Mouse (Mus musculus) liver, embryonic 15.5 days (tissue): Measurements from ENCODE around the gene Itpk1. TPM values are rescaled to one million over a fixed set of nuclear protein-coding genes. Genes with fewer than 3 reads are reported as not detected.
"Not testable (repeated sequence)": the region's sequence is repeated elsewhere in the genome, so short reads cannot be mapped to it uniquely, and the experiment has no call there.

Source experiments
- ATAC-seq: fragments of 200-750 bp; cut with Nextera tagmentation; 2 replicates; pipeline ENCODE4 v1.8.0; 2017; ENCODE audit warnings: moderate number of reproducible peaks, mild to moderate bottlenecking, moderate library complexity; ENCODE audit not compliant: insufficient read depth
- H3K27ac ChIP-seq: fragments of 300-500 bp; sonication (generic); replicated peaks from 2 replicates; pipeline ENCODE4 v1.5.1; 2015; ENCODE audit warnings: mild to moderate bottlenecking, inconsistent platforms
- H3K27me3 ChIP-seq: fragments of 300-500 bp; sonication (generic); 2 replicates; pipeline ENCODE4 v1.6.1; 2015; ENCODE audit warnings: mild to moderate bottlenecking, inconsistent platforms
- H3K36me3 ChIP-seq: fragments of 300-500 bp; sonication (generic); replicated peaks from 2 replicates; pipeline ENCODE4 v1.6.1; 2015; ENCODE audit warnings: moderate library complexity, mild to moderate bottlenecking, inconsistent platforms
- H3K4me1 ChIP-seq: fragments of 300-500 bp; sonication (generic); replicated peaks from 2 replicates; pipeline ENCODE4 v1.6.1; 2015; ENCODE audit warnings: inconsistent platforms
- H3K4me2 ChIP-seq: fragments of 300-500 bp; sonication (generic); 2 replicates; pipeline ENCODE4 v1.6.1; 2015; ENCODE audit warnings: moderate library complexity, mild to moderate bottlenecking, inconsistent platforms
- H3K4me3 ChIP-seq: fragments of 300-500 bp; sonication (generic); replicated peaks from 2 replicates; pipeline ENCODE4 v1.5.1; 2015; ENCODE audit warnings: mild to moderate bottlenecking, inconsistent platforms
- H3K9ac ChIP-seq: fragments of 300-500 bp; sonication (generic); 2 replicates; pipeline ENCODE4 v1.6.1; 2015; ENCODE audit warnings: moderate library complexity, mild to moderate bottlenecking, inconsistent platforms
- H3K9me3 ChIP-seq: fragments of 300-500 bp; sonication (generic); replicated peaks from 2 replicates; pipeline ENCODE4 v1.6.1; 2016; ENCODE audit warnings: inconsistent platforms
- WGBS: fragments of 180-500 bp; shearing (Covaris S2); methylation state at CpG from one replicate; pipeline ENCODE4 v1.1.7; 2015; ENCODE audit warnings: mixed read lengths; ENCODE audit not compliant: insufficient replicate concordance; 5-methylcytosine and 5-hydroxymethylcytosine counted together
- polyA plus RNA-seq: library from polyadenylated mRNA; unstranded; fragments of >200 nt; fragmentation: Nextera tagmentation; extraction: Ambion mirVana; gene quantifications from 2 replicates; pipeline ENCODE4 v1.2.1, GENCODE M21; 2015

Gene Itpk1
- polyA plus RNA-seq, 1 experiment from 2014 or later: 4.0 TPM

DNA sequence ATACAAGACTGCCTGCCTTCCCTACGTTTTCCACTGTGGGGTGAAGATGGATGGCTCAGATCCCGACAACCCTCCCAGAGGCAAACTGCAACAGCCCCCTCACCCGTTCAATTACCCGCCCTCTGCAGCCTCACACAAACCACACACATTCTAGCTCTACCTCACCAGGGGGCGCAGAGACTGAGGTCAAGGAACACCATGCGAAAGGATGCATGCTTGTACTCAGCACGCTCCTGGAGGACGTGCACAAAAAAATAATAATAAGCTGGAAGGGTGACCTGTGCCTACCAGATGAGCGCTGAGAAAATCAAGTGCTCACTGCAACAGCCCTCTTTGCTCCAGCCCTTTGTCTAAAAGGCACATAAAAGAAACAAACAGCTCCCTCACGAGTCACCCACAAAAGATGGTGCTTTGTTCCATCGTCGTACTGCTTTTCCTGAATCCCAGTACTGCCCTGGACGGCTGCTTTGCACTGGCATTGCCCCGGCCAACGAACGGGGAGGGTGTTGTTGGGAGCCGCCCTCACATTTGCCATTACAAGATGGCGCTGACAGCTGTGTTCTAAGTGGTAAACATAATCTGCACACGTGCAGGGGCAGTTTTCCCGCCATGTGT is 70.2 kb downstream of the Itpk1 start:
- no peak overlapping the region for H3K4me2 ChIP-seq
- H3K9me3 ChIP-seq: no peaks in the 10 kb centered on the region
- H3K4me3 ChIP-seq: no peak overlapping the region
- WGBS: 72% methylated on average over 20 of the region's 20 CpGs
- ATAC-seq: no peak
- no peak overlapping the region for H3K27ac ChIP-seq
- H3K4me1 ChIP-seq: no peaks in the 10 kb centered on the region; the same call in 1 of the 2 replicates
- H3K36me3 ChIP-seq: no peaks in the 10 kb centered on the region
- H3K9ac ChIP-seq: no peak overlapping the region
- H3K27me3 ChIP-seq: no peaks in the 10 kb centered on the region

DNA sequence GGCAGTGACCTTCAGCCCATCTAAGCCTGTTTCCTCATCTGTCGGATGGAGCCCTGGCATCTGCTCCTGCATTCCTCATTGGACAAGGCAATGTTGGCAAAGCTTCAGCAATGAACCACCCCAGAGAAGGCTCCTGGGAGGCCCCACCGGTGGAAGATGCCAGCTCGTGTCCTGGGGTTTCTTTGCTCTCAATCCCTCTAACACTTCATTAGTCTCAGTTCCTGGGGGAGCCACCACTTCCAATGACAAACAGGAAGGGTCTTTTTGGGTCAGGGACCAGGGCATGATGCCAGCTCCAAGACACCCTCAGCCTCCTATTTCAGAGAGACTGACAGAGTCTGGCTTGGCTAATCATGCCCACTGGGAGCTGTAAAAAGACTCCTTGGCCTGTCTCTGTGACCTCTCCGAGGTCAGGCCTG is 71.6 kb downstream of the Itpk1 start:
- H3K4me3 ChIP-seq: no peak overlapping the region
- no peaks in the 10 kb centered on the region for H3K27me3 ChIP-seq
- peaks cover 2% of the 10 kb centered on the region for H3K4me1 ChIP-seq
- ATAC-seq: no peak
- no peaks in the 10 kb centered on the region for H3K9me3 ChIP-seq
- no peak overlapping the region for H3K27ac ChIP-seq
- H3K4me2 ChIP-seq: no peak overlapping the region
- no peak overlapping the region for H3K9ac ChIP-seq
- WGBS: 62% methylated on average over 4 of the region's 4 CpGs
- no peaks in the 10 kb centered on the region for H3K36me3 ChIP-seq

- Histone ChIP-seq H3K4me3 (no peak overlapping the region), H3K27ac (no peak overlapping the region), H3K27me3 (no peaks in the 10 kb centered on the region), H3K36me3 (no peaks in the 10 kb centered on the region), H3K9ac (no peak overlapping the region), H3K4me2 (no peak overlapping the region), H3K9me3 (no peaks in the 10 kb centered on the region), H3K4me1 (peaks cover 10% of the 10 kb centered on the region)
- 41% methylated on average over 8 of the region's 8 CpGs for WGBS
- 0 out of 2 replicates have a peak, but pooled peaks have one; percentile 28 for ATAC-seq
Observed at GRCm38 (mm10) chr12:102631690-102632089, 73.0 kb downstream of the Itpk1 start.

DNA sequence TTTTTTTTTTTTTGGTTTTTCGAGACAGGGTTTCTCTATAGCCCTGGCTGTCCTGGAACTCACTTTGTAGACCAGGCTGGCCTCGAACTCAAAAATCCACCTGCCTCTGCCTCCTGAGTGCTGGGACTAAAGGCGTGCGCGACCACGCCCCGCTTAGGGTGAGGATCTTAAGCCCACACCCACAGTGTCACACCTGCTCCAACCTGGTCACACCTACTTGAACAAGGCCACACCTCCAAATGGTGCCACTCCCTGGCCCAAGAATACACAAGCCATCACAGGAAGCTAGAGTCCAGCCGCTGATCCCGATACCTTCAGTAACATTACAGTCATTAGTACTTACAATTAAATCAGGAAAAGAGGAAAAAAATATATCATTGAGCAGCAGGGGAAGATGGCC is 74.3 kb downstream of the Itpk1 start:
- not testable (repeated sequence) for H3K4me2 ChIP-seq, H3K4me3 ChIP-seq, H3K36me3 ChIP-seq, H3K9me3 ChIP-seq, H3K27ac ChIP-seq, H3K9ac ChIP-seq, ATAC-seq, H3K27me3 ChIP-seq
- peaks cover 10% of the 10 kb centered on the region for H3K4me1 ChIP-seq
- WGBS: 85% methylated on average over 9 of the region's 9 CpGs

GRCm38 (mm10) chr12:102628221-102628620 is 76.5 kb downstream of the Itpk1 start:
- no peak for ATAC-seq
- Histone ChIP-seq H3K9ac (no peak overlapping the region), H3K9me3 (no peaks in the 10 kb centered on the region), H3K4me1 (peaks cover 10% of the 10 kb centered on the region), H3K27me3 (no peaks in the 10 kb centered on the region), H3K4me3 (no peak overlapping the region), H3K4me2 (no peak overlapping the region), H3K36me3 (no peaks in the 10 kb centered on the region), H3K27ac (no peak overlapping the region)
- WGBS: 49% methylated on average over 9 of the region's 9 CpGs

DNA sequence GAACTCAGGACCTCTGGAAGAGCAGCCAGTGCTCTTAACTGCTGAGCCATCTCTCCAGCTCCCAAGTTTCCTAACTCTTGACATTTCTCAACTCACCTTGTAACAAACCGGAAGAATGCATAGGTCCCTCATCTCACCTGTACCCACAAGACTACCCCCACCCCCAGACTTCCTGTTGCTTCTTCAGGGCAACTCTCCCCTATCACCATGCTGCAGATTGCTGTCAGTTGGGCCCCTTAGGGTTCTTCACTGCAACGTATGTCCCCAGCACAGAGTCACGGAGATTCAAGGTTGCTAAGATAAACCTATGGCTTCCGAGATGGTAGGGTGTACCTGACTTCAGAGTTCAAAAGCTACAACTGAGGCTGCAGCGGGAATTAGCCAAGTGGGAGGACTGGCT is 77.2 kb downstream of the Itpk1 start:
- Histone ChIP-seq H3K4me2 (no peak overlapping the region), H3K9ac (no peak overlapping the region), H3K36me3 (no peaks in the 10 kb centered on the region), H3K9me3 (no peaks in the 10 kb centered on the region), H3K27ac (no peak overlapping the region), H3K4me3 (no peak overlapping the region), H3K27me3 (no peaks in the 10 kb centered on the region), H3K4me1 (peaks cover 10% of the 10 kb centered on the region)
- 30% methylated on average over 5 of the region's 5 CpGs for WGBS
- ATAC-seq: no peak

DNA sequence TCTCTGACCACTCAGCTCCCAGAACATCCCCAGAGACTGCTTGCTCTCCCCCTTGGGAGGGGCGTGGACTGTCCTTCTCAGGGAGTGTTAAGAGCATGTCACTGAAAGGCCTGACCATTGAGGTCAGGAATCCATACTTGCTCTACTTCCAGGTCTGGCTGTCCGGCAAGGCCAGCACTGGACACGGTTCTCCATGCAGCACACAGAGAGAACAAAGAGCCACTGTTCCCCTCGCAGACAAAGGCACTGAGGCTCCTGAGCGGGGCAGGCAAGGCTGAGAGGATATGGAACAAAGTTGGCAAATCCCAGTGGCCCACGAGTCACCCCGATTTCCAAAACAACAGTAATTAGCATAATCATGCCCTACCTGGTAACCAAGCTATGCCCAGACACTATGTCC is 77.9 kb downstream of the Itpk1 start:
- H3K36me3 ChIP-seq: no peaks in the 10 kb centered on the region
- ATAC-seq: no peak
- H3K27me3 ChIP-seq: no peaks in the 10 kb centered on the region

DNA sequence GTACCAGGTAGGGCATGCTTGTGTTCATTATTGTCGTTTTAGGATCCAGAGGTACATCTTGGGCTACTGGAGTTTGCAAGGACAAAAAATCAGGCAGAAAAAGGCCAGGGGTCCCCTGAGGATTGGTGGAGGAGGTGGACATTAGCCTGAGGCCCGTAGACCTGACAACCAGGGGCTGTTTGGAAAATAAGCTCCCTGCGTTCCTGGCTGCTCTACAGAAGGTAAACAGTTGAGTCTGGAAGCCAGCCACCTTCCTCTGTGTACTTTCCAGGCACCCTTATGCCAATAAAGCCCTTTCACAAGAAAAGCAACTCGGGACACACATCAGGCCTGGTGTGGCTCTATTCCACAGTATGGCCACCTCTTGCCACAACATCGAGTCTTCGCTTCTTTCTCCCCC is 79.0 kb downstream of the Itpk1 start:
- no peaks in the 10 kb centered on the region for H3K27me3 ChIP-seq
- peaks cover 10% of the 10 kb centered on the region for H3K4me1 ChIP-seq
- no peak overlapping the region for H3K27ac ChIP-seq
- 64% methylated on average over 6 of the region's 6 CpGs for WGBS
- peak; percentile 40 for ATAC-seq
- H3K9me3 ChIP-seq: no peaks in the 10 kb centered on the region
- H3K9ac ChIP-seq: no peak overlapping the region
- no peaks in the 10 kb centered on the region for H3K36me3 ChIP-seq
- no peak overlapping the region for H3K4me2 ChIP-seq
- H3K4me3 ChIP-seq: no peak overlapping the region

More for the DNA sequence above, 77.9 kb downstream of the Itpk1 start:
- Histone ChIP-seq H3K27ac (no peak overlapping the region), H3K4me3 (no peak overlapping the region), H3K9me3 (no peaks in the 10 kb centered on the region), H3K4me1 (peaks cover 10% of the 10 kb centered on the region), H3K9ac (no peak overlapping the region), H3K4me2 (no peak overlapping the region)
- WGBS: 72% methylated on average over 7 of the region's 7 CpGs

DNA sequence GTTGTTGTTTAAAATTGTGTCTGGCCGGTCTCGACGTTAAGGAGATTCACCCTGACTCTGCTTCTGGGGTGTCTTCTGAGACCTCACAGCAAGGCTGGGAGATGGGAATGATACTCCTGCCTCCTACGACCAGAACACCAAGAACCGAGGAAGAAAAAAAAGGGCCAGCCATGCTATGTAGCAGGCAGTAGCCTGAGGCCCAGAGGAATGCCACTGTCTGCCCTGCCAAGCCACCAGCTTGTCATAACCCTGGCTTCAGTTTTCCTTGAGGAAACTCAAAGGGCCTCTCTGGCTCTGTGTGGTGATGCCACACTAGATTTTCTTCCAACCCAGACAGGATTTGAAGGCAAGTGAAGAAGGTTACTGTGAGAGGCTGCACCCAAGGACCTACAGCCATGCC is 79.6 kb downstream of the Itpk1 start:
- H3K9me3 ChIP-seq: no peaks in the 10 kb centered on the region
- no peak overlapping the region for H3K4me3 ChIP-seq
- H3K9ac ChIP-seq: no peak overlapping the region
- ATAC-seq: no peak
- H3K4me1 ChIP-seq: peaks cover 11% of the 10 kb centered on the region
- WGBS: 57% methylated on average over 5 of the region's 5 CpGs
- H3K36me3 ChIP-seq: no peaks in the 10 kb centered on the region
- H3K27me3 ChIP-seq: no peaks in the 10 kb centered on the region
- no peak overlapping the region for H3K4me2 ChIP-seq
- H3K27ac ChIP-seq: no peak overlapping the region

DNA sequence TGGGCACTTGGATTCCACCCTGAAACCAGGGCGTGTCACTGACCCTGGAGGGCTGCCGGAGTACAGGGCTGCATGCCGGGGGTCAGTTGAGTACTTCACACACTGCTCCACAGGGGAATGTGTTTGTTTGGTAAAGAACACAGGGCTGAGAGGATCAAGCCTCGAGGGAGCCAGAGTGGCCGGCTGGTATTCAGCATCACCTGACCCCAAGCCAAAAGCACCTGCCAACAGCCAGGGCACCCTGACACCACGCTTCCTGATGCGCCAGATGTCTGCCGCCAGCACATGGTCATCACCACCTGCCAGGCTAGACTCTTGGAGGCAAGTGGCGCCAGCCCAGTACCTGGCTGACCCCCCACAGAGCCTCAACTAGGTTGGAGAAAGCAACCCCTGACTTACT is 80.9 kb downstream of the Itpk1 start:
- Histone ChIP-seq H3K36me3 (no peaks in the 10 kb centered on the region), H3K9me3 (no peaks in the 10 kb centered on the region), H3K9ac (no peak overlapping the region), H3K4me2 (no peak overlapping the region), H3K27me3 (no peaks in the 10 kb centered on the region), H3K27ac (no peak overlapping the region), H3K4me3 (no peak overlapping the region), H3K4me1 (peaks cover 24% of the 10 kb centered on the region)
- 77% methylated on average over 9 of the region's 9 CpGs for whole genome bisulfite sequencing
- no peak for ATAC-seq

DNA sequence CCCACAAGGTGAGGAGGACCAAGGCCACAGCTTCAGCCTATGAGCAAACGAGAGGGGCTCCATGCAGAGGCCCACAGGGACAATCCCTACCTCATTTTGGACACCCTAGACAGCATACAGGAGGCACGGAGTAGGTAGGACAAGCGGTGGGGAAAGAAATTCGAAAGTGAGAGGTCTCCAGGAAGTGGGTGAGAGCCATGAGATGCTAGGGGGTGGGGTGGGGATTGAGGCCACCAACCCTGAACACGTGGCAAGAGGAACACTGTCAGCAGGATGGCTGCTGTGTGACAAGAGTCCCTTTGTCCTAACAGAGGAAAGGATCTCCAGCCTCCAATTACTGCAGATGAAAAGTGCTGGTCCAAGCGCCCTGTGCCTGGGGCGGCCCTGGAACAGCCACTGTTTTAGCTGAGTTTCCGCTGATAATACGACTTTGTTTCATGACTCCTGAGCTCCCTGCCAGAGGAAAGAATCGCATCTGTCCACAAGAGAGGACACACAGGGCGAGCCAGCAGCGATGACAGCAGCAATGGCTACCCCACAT is 82.4 kb downstream of the Itpk1 start:
- 70% methylated on average over 12 of the region's 12 CpGs for WGBS
- Histone ChIP-seq H3K4me2 (no peak overlapping the region), H3K27ac (no peak overlapping the region), H3K4me1 (peaks cover 24% of the 10 kb centered on the region), H3K4me3 (no peak overlapping the region), H3K9me3 (no peaks in the 10 kb centered on the region), H3K9ac (no peak overlapping the region), H3K27me3 (no peaks in the 10 kb centered on the region), H3K36me3 (no peaks in the 10 kb centered on the region)
- ATAC-seq: no peak

DNA sequence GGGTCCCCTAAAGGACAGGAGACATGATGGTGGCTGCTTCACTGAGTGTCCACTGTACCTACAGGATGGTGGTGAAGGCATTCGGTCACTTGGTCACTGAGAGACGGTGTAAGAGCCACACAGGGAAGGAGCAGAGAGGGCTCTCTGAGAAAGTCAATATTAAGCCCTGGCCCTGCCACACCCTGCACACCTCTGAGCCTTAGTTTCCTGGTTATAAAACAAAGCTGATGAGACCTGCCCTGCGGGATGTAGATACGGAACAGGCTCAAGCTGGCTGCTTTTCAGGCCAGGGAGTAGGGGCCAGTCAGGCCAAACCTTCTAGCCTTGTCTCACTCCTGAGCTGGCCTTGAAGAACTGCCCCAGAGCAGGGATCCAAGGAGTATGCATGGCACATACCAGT is 82.9 kb downstream of the Itpk1 start:
- Histone ChIP-seq H3K9ac (no peak overlapping the region), H3K27ac (no peak overlapping the region), H3K4me1 (peaks cover 27% of the 10 kb centered on the region), H3K9me3 (no peaks in the 10 kb centered on the region), H3K36me3 (no peaks in the 10 kb centered on the region), H3K27me3 (no peaks in the 10 kb centered on the region), H3K4me3 (no peak overlapping the region), H3K4me2 (no peak overlapping the region)
- no peak for ATAC-seq
- WGBS: 83% methylated on average over 4 of the region's 4 CpGs
